Mouse (Mus musculus) intestine, postnatal 0 days (tissue): ENCODE data around the gene Calm3. TPM values are rescaled to one million over a fixed set of nuclear protein-coding genes. Genes with fewer than 3 reads are reported as not detected.

Source experiments
- ATAC-seq: fragments of 200-750 bp; cut with Nextera tagmentation; 2 replicates; pipeline ENCODE4 v1.8.0; 2017; ENCODE audit warnings: mild to moderate bottlenecking, moderate TSS enrichment, moderate library complexity
- H3K27ac ChIP-seq: fragments of 300-500 bp; sonication (generic); 2 replicates; pipeline ENCODE4 v1.5.1; 2014; ENCODE audit warnings: mild to moderate bottlenecking, low read depth, low read length, moderate library complexity
- H3K27me3 ChIP-seq: fragments of 300-500 bp; sonication (generic); replicated peaks from 2 replicates; pipeline ENCODE4 v1.6.1; 2014; ENCODE audit warnings: low read length, mixed read lengths; ENCODE audit not compliant: control insufficient read depth, insufficient read depth
- H3K36me3 ChIP-seq: fragments of 300-500 bp; sonication (generic); 2 replicates; pipeline ENCODE4 v1.6.1; 2014; ENCODE audit warnings: mild to moderate bottlenecking, moderate library complexity; ENCODE audit not compliant: control insufficient read depth, insufficient read depth
- H3K4me1 ChIP-seq: fragments of 300-500 bp; sonication (generic); replicated peaks from 2 replicates; pipeline ENCODE4 v1.6.1; 2014; ENCODE audit warnings: antibody characterized with exemption, low read length, mixed read lengths; ENCODE audit not compliant: control insufficient read depth, insufficient read depth
- H3K4me2 ChIP-seq: fragments of 300-500 bp; sonication (generic); replicated peaks from 2 replicates; pipeline ENCODE4 v1.6.1; 2014; ENCODE audit warnings: low read depth, mild to moderate bottlenecking, moderate library complexity
- H3K4me3 ChIP-seq: fragments of 300-500 bp; sonication (generic); 2 replicates; pipeline ENCODE4 v1.5.1; 2014; ENCODE audit warnings: low read depth, low read length
- H3K9ac ChIP-seq: fragments of 300-500 bp; sonication (generic); 2 replicates; pipeline ENCODE4 v1.6.1; 2014; ENCODE audit warnings: mild to moderate bottlenecking, low read depth, low read length
- H3K9me3 ChIP-seq: fragments of 300-500 bp; sonication (generic); 2 replicates; pipeline ENCODE4 v1.6.1; 2016; ENCODE audit warnings: mixed run types; ENCODE audit not compliant: control insufficient read depth
- CTCF ChIP-seq: sonication (generic); IDR thresholded peaks from 2 replicates; pipeline ENCODE4 v1.5.1; 2016; ENCODE audit warnings: low read depth, mild to moderate bottlenecking, control low read depth, antibody characterized with exemption, moderate library complexity
- WGBS: fragments of 180-500 bp; shearing (Covaris S2); extraction: QIAGEN DNeasy Blood & Tissue Kit; methylation state at CpG from one replicate; pipeline ENCODE4 v1.1.7; 2014; 5-methylcytosine and 5-hydroxymethylcytosine counted together
- polyA plus RNA-seq: library from polyadenylated mRNA; unstranded; fragments of >200 nt; fragmentation: Nextera tagmentation; extraction: Ambion mirVana; gene quantifications from 2 replicates; pipeline ENCODE4 v1.2.1, GENCODE M21; 2015

The Calm3 gene
- polyA plus RNA-seq, 1 experiment from 2014 or later, result 236 TPM

- Histone ChIP-seq H3K27me3 (no peaks in the 10 kb centered on the region), H3K36me3 (peaks cover 38% of the 10 kb centered on the region; the same call in 1 of the 2 replicates), H3K9ac (no peak overlapping the region), H3K27ac (no peak overlapping the region), H3K9me3 (no peaks in the 10 kb centered on the region), H3K4me3 (no peak overlapping the region), H3K4me2 (no peak overlapping the region), H3K4me1 (no peaks in the 10 kb centered on the region)
- ATAC-seq, result peak; percentile 33; the same call in 1 of the 2 replicates
- WGBS, result 44% methylated on average over 16 of the region's 16 CpGs
- no peak for TF ChIP-seq CTCF
Observed at GRCm38 (mm10) chr7:16869497-16869896, 54.4 kb downstream of the Calm3 start.

DNA sequence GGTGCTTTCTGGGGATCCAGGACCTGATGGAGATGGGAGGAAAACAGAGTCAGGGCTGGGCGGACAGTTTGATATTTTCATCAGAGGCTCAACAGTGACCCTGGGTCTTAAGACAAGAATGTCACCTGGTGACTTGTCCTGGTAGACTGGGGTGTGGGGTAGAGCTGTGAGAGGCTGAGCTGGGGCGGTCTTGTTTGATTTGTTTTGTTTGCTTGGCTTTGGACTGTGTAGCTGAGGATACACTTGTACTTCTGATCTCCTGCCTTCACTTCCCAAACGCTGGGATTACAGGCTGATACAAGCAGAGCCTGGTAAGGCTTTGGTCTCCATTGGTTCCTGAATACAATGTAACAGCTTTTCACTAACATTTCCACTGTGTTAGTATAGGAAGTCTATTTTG lies 56.4 kb downstream of the Calm3 start:
- 64% methylated on average over 3 of the region's 3 CpGs for WGBS
- H3K4me1 ChIP-seq, result no peaks in the 10 kb centered on the region
- no peak for ATAC-seq
- no peak overlapping the region for H3K4me2 ChIP-seq
- H3K9ac ChIP-seq, result no peak overlapping the region
- no peak for TF ChIP-seq CTCF
- no peaks in the 10 kb centered on the region for H3K9me3 ChIP-seq
- no peaks in the 10 kb centered on the region for H3K27me3 ChIP-seq
- H3K27ac ChIP-seq, result no peak overlapping the region
- H3K36me3 ChIP-seq, result peaks cover 55% of the 10 kb centered on the region
- H3K4me3 ChIP-seq, result no peak overlapping the region

Other genes with a start within 250 kb of the Calm3 start
- gene Ceacam15, start 248.4 kb downstream of the Calm3 start, polyA plus RNA-seq, result not detected in 2 replicates
- not detected in 2 replicates for gene Ceacam9, start 202.2 kb downstream of the Calm3 start, polyA plus RNA-seq
- gene Ap2s1, start 185.7 kb downstream of the Calm3 start, polyA plus RNA-seq, result 316 and 329 TPM in 2 replicates
- gene Slc1a5, start 142.8 kb downstream of the Calm3 start, polyA plus RNA-seq, result 19.8 and 22.8 TPM in 2 replicates
- 33.7 and 35.8 TPM in 2 replicates for gene Strn4, start 108.2 kb downstream of the Calm3 start, polyA plus RNA-seq
- 12.3 and 12.7 TPM in 2 replicates for gene Fkrp, start 107.4 kb downstream of the Calm3 start, polyA plus RNA-seq
- 9.2 and 11.2 TPM in 2 replicates for gene Prkd2, start 81.2 kb downstream of the Calm3 start, polyA plus RNA-seq
- gene Dact3, start 48.8 kb downstream of the Calm3 start, polyA plus RNA-seq, result 3.4 and 3.7 TPM in 2 replicates
- gene Gng8, start 32.3 kb downstream of the Calm3 start, polyA plus RNA-seq, result 4.7 and 5.3 TPM in 2 replicates
- 1.7 and 1.8 TPM in 2 replicates for gene Ptgir, start 17.6 kb downstream of the Calm3 start, polyA plus RNA-seq
- 3.3 and 3.6 TPM in 2 replicates for gene Pnmal2, start 20.6 kb upstream of the Calm3 start, polyA plus RNA-seq
- 2.0 and 2.2 TPM in 2 replicates for gene Pnmal1, start 35.6 kb upstream of the Calm3 start, polyA plus RNA-seq
- 0.09 and 0.10 TPM in 2 replicates for gene Gm42372, start 59.0 kb upstream of the Calm3 start, polyA plus RNA-seq
- gene Ccdc8, start 68.6 kb upstream of the Calm3 start, polyA plus RNA-seq, result 3.6 and 4.0 TPM in 2 replicates
- gene Ppp5c, start 103.8 kb upstream of the Calm3 start, polyA plus RNA-seq, result 44.4 and 45.0 TPM in 2 replicates
- 15.9 and 18.4 TPM in 2 replicates for gene Hif3a, start 138.3 kb upstream of the Calm3 start, polyA plus RNA-seq
- 0.33 and 0.46 TPM in 2 replicates for gene Psg16, start 149.9 kb upstream of the Calm3 start, polyA plus RNA-seq
- not detected in 2 replicates for gene Ceacam3, start 226.2 kb upstream of the Calm3 start, polyA plus RNA-seq